Mouse (Mus musculus): ENCODE data around the gene Cbln4.

Gene Cbln4

DNA sequence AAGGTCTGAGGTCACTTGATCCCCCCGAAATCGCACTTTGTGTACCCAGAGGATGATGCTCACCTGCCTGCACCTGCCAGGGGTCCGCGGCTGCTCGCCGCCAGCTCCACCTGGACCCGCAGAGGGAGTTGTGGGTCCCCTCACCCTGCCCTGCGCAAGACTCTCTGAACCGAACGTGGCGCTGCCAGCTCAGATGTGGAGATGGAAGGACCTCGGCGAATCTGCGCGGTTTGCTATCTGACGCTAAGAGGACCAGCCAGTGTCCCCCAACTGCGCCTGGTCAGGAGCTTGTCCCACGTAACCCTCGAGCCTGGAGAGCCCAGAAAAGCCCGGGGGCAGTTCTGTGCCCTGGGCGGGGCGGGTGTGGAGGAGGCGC lies at the start of gene Cbln4:
TSS of gene Cbln4 (minus strand) at position 232 of the 376 bp plus-strand sequence.
- DNase-seq (ENCODE audit: low read depth, low spot score) = no peak
- Histone ChIP-seq H3K27me3 (ENCODE audit: control insufficient read depth, insufficient read depth, low read length, poor library complexity, severe bottlenecking) (no peaks in the 10 kb centered on the region), H3K36me3 (ENCODE audit: control insufficient read depth, insufficient read depth, low read length, poor library complexity, severe bottlenecking) (no peaks in the 10 kb centered on the region)

DNA sequence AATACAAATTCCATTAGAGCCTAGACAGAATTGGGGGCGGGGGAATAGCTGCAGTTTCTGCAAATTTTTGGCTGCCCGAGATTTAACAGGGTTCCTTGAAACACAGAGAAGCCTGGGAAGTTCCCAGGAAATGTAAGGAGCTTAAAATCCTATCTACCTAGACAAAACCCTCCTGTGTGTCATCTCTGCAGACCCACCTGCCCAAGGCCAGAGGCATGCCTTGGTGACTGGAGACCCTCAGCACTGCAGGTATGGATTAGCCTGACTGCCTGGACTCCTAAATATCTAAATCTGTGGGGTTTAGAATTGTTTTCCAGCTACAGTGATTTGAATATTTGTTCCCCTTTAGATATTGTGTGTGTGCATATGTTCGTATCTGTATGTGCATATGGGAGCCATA lies 35.3 kb upstream of the Cbln4 start:
- no peak for DNase-seq (ENCODE audit: low read depth, low spot score)
- no peaks in the 10 kb centered on the region for H3K27me3 ChIP-seq (ENCODE audit: control insufficient read depth, insufficient read depth, low read length, poor library complexity, severe bottlenecking)
- no peaks in the 10 kb centered on the region for H3K36me3 ChIP-seq (ENCODE audit: control insufficient read depth, insufficient read depth, low read length, poor library complexity, severe bottlenecking)

- Histone ChIP-seq H3K27me3 (ENCODE audit: control insufficient read depth, insufficient read depth, low read length, poor library complexity, severe bottlenecking) (no peaks in the 10 kb centered on the region), H3K36me3 (ENCODE audit: control insufficient read depth, insufficient read depth, low read length, poor library complexity, severe bottlenecking) (no peaks in the 10 kb centered on the region)
- DNase-seq (ENCODE audit: low read depth, low spot score) = no peak
Observed at GRCm38 (mm10) chr2:172076295-172076694, 33.0 kb upstream of the Cbln4 start.

- Histone ChIP-seq H3K36me3 (ENCODE audit: control insufficient read depth, insufficient read depth, low read length, poor library complexity, severe bottlenecking) (no peaks in the 10 kb centered on the region), H3K27me3 (ENCODE audit: control insufficient read depth, insufficient read depth, low read length, poor library complexity, severe bottlenecking) (no peaks in the 10 kb centered on the region)
- DNase-seq (ENCODE audit: low read depth, low spot score) = no peak
Observed at GRCm38 (mm10) chr2:172062876-172063275, 19.6 kb upstream of the Cbln4 start.

DNA sequence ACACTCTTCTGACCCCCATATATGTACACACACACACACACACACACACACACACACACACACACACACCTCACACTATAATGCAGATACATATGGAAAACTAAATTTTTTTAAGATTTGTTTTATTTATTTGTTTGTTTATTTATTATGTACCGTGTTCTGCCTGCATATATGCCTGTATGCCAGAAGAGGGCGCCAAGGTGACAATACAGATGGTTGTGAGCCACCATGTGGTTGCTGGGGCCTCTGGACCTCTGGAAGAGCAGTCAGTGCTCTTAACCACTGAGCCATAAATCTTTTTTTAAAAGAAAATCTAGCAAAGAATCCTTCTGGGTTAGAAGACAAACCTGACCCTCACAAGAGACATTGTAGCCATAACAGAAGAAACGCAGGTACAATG lies 16.5 kb upstream of the Cbln4 start:
- Histone ChIP-seq H3K36me3 (ENCODE audit: control insufficient read depth, insufficient read depth, low read length, poor library complexity, severe bottlenecking) (no peaks in the 10 kb centered on the region), H3K27me3 (ENCODE audit: control insufficient read depth, insufficient read depth, low read length, poor library complexity, severe bottlenecking) (no peaks in the 10 kb centered on the region)
- no peak for DNase-seq (ENCODE audit: low read depth, low spot score)

- H3K27me3 ChIP-seq (ENCODE audit: control insufficient read depth, insufficient read depth, low read length, poor library complexity, severe bottlenecking) = no peaks in the 10 kb centered on the region
- no peak for DNase-seq (ENCODE audit: low read depth, low spot score)
- H3K36me3 ChIP-seq (ENCODE audit: control insufficient read depth, insufficient read depth, low read length, poor library complexity, severe bottlenecking) = no peaks in the 10 kb centered on the region
Observed at GRCm38 (mm10) chr2:172058936-172059665, 15.8 kb upstream of the Cbln4 start.

DNA sequence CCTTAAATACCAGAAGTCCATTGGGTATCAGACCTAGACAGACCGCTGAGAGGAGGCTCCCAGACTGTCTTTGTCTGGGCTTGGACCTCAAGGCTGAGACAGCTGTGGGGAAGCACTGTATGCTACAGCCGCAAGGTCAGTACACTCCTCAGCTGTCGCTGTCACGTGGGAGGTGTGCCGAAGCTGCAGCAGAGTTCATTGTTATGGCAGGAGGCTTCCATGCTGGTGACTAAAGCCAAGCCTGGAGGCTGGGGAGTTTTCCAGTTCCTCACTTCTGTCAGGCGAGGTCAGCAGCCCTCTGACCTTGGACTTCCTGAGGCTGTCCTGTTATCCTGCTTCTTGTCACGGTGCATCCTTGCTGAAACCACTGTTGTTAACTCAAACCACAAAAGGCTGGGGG lies 2.7 kb upstream of the Cbln4 start:
- H3K36me3 ChIP-seq (ENCODE audit: control insufficient read depth, insufficient read depth, low read length, poor library complexity, severe bottlenecking) = no peaks in the 10 kb centered on the region
- DNase-seq (ENCODE audit: low read depth, low spot score) = no peak
- no peaks in the 10 kb centered on the region for H3K27me3 ChIP-seq (ENCODE audit: control insufficient read depth, insufficient read depth, low read length, poor library complexity, severe bottlenecking)

GRCm38 (mm10) chr2:172042607-172043234 lies 545 bp downstream of the Cbln4 start:
- DNase-seq (ENCODE audit: low read depth, low spot score) = no peak
- Histone ChIP-seq H3K27me3 (ENCODE audit: control insufficient read depth, insufficient read depth, low read length, poor library complexity, severe bottlenecking) (no peaks in the 10 kb centered on the region), H3K36me3 (ENCODE audit: control insufficient read depth, insufficient read depth, low read length, poor library complexity, severe bottlenecking) (no peaks in the 10 kb centered on the region)

DNA sequence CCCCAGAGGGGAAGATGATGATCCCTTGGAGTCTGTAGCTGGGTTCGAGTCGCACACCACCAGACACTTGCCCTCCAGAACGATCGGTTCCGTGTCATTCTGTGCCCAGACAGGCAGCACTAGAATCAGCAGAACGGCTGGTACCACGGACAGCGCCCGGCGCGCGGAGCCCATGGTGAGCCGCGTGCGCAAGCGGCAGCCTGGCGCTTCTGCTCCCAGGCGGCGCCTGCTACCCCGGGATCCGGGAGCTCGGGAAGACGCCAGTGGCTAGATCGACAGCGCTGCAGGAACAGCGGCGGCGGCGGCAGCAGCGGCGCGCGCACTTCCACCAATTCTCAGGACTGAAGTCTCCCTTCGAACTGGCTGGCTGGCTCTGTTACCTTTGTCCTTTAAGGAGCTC lies 1.1 kb downstream of the Cbln4 start:
- no peak for DNase-seq (ENCODE audit: low read depth, low spot score)
- H3K36me3 ChIP-seq (ENCODE audit: control insufficient read depth, insufficient read depth, low read length, poor library complexity, severe bottlenecking) = no peaks in the 10 kb centered on the region
- H3K27me3 ChIP-seq (ENCODE audit: control insufficient read depth, insufficient read depth, low read length, poor library complexity, severe bottlenecking) = no peaks in the 10 kb centered on the region

DNA sequence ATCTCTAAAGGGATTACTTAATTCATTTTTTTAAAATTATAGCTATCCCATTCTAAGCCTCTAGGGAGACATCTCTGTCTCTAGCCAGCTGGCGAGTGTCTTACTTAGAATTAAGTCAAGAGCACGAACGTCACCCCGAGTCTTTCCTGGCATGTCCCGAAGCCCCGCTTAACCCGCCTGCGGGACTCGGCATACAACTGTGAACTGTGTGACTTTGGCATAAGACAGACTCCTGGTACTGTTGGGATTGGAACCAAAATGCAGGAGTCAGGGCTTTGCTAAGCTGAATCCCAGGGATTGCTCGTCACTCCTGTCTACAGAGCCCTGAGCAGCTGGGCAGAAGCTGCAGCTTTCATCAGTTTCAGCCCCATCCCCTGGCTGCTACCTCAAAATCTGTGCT lies 2.4 kb downstream of the Cbln4 start:
- no peaks in the 10 kb centered on the region for H3K27me3 ChIP-seq (ENCODE audit: control insufficient read depth, insufficient read depth, low read length, poor library complexity, severe bottlenecking)

GRCm38 (mm10) chr2:172039601-172040000 lies 3.7 kb downstream of the Cbln4 start:
- no peak for DNase-seq (ENCODE audit: low read depth, low spot score)
- H3K36me3 ChIP-seq (ENCODE audit: control insufficient read depth, insufficient read depth, low read length, poor library complexity, severe bottlenecking) = no peaks in the 10 kb centered on the region

More for the DNA sequence above, 2.4 kb downstream of the Cbln4 start:
- DNase-seq (ENCODE audit: low read depth, low spot score) = no peak
- H3K36me3 ChIP-seq (ENCODE audit: control insufficient read depth, insufficient read depth, low read length, poor library complexity, severe bottlenecking) = no peaks in the 10 kb centered on the region

GRCm38 (mm10) chr2:172034281-172034680 lies 9.0 kb downstream of the Cbln4 start:
- DNase-seq (ENCODE audit: low read depth, low spot score) = no peak
- Histone ChIP-seq H3K27me3 (ENCODE audit: control insufficient read depth, insufficient read depth, low read length, poor library complexity, severe bottlenecking) (no peaks in the 10 kb centered on the region), H3K36me3 (ENCODE audit: control insufficient read depth, insufficient read depth, low read length, poor library complexity, severe bottlenecking) (no peaks in the 10 kb centered on the region)

More at GRCm38 (mm10) chr2:172039601-172040000, 3.7 kb downstream of the Cbln4 start:
- no peaks in the 10 kb centered on the region for H3K27me3 ChIP-seq (ENCODE audit: control insufficient read depth, insufficient read depth, low read length, poor library complexity, severe bottlenecking)

- H3K27me3 ChIP-seq (ENCODE audit: control insufficient read depth, insufficient read depth, low read length, poor library complexity, severe bottlenecking) = no peaks in the 10 kb centered on the region
- no peaks in the 10 kb centered on the region for H3K36me3 ChIP-seq (ENCODE audit: control insufficient read depth, insufficient read depth, low read length, poor library complexity, severe bottlenecking)
- DNase-seq (ENCODE audit: low read depth, low spot score) = no peak
Observed at GRCm38 (mm10) chr2:172025459-172026130, 17.7 kb downstream of the Cbln4 start.

DNA sequence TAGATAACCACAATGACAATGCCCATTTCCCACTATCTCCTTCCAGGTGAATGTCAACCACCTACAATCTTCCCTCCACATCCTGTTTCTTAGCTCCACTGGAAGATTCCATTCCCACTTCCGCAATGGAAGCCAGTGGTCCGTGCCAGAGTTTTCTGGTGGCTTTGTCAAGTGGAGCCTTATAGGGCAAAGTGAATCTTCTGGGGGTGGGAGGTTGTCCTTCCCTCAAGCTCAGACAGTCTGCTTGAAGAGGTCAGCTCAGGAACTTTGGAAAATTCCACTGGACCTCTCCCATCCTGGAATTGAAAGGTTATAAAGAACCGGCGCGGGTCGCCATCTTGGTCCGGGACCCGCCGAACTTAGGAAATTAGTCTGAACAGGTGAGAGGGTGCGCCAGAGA lies 36.5 kb downstream of the Cbln4 start:
- H3K27me3 ChIP-seq (ENCODE audit: control insufficient read depth, insufficient read depth, low read length, poor library complexity, severe bottlenecking) = no peaks in the 10 kb centered on the region
- DNase-seq (ENCODE audit: low read depth, low spot score) = no peak
- H3K36me3 ChIP-seq (ENCODE audit: control insufficient read depth, insufficient read depth, low read length, poor library complexity, severe bottlenecking) = no peaks in the 10 kb centered on the region

GRCm38 (mm10) chr2:172005970-172006369 lies 37.3 kb downstream of the Cbln4 start:
- no peaks in the 10 kb centered on the region for H3K36me3 ChIP-seq (ENCODE audit: control insufficient read depth, insufficient read depth, low read length, poor library complexity, severe bottlenecking)
- no peaks in the 10 kb centered on the region for H3K27me3 ChIP-seq (ENCODE audit: control insufficient read depth, insufficient read depth, low read length, poor library complexity, severe bottlenecking)
- DNase-seq (ENCODE audit: low read depth, low spot score) = no peak

All from splenic B cell, adult 2 months (primary cell).